Mouse (Mus musculus) bone marrow macrophage, adult 2 months (primary cell): Measurements from ENCODE around the gene Uba1.

Experiments
- CTCF ChIP-seq: IDR thresholded peaks from 2 replicates; pipeline ENCODE4 v1.5.1; 2012; ENCODE audit warnings: low read depth, mild to moderate bottlenecking, low read length, moderate library complexity
- POLR2A ChIP-seq: IDR thresholded peaks from 2 replicates; pipeline ENCODE4 v1.6.1; 2012; ENCODE audit warnings: mild to moderate bottlenecking, low read depth, low read length, borderline replicate concordance

GRCm38 (mm10) chrX:20662716-20663443, 4.8 kb downstream of the Uba1 start:
- TF ChIP-seq CTCF (no peak), POLR2A (no peak)
